Mouse (Mus musculus) MEL-GATA-1-ER (cell line): Measurements from ENCODE around the gene Gpr89.
A peak's percentile ranks its signal among the peaks of the same experiment; 100 is the strongest.

Source experiments
- DNase-seq: peaks from one replicate; pipeline ENCODE4 v3.0.0-alpha.2; 2012; ENCODE audit warnings: low read depth; ENCODE audit errors: extremely low read depth

Gpr89 gene

DNA sequence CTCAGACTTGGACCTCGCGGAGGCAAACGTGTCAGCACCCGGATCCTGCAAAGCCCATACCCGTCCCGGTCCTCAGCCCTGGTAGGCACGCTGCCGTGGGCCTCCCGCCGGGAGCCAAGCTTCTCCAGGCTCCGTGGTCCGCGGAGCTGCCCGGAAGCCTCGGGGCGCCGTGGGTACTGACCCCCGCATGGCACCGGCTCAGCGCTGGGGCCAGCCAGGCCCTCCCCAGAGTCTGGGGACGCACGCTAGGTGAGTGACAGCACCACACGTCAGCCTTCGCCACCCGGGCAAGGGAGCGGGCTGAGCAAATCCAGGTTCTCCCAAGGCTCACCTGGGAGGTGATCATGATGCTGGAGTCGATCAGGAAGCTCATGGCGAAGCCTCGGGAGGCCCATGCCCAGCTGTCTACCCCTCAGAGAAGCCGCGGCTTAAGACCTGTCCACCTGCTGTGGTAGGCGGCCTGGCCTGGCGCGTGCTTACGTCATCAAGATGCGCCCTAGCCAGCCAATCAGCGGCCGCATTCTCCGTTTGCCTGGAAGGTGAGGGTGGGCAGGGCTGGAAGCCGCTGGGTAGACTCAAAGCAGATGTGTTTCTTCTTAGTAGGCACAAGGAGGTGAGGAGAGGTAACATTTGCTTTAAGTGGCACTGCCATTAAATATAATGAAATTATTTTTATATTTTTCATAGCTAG is at the start of gene Gpr89:
TSS of gene Gpr89 (minus strand) at position 496 of the 691 bp plus-strand sequence.
- DNase-seq, result peak; percentile 96

- no peak for DNase-seq
These were observed 48.5 kb upstream of the Gpr89 start for GRCm38 (mm10) chr3:96953489-96954233.

DNA sequence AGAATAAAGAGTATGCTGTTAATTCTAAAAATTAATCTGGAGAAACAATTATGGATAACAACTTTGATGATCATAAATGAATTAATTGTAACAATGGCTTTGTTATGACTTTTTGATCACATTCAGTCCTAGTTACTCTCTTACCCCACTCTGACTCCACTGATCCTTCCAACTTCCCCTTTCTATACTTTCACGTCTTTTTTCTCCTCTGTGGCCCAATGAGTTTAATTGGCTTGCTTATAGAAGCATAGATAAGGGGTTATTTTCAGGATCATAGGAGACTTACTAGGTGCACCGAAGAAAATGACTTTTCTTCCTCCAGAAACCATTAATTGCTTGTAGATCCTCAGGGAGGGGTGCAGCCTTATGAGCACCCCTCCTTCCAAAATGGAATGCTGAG is 37.6 kb upstream of the Gpr89 start:
- peak; percentile 65 for DNase-seq

GRCm38 (mm10) chr3:96938738-96939137 is 33.6 kb upstream of the Gpr89 start:
- peak; percentile 84 for DNase-seq

DNA sequence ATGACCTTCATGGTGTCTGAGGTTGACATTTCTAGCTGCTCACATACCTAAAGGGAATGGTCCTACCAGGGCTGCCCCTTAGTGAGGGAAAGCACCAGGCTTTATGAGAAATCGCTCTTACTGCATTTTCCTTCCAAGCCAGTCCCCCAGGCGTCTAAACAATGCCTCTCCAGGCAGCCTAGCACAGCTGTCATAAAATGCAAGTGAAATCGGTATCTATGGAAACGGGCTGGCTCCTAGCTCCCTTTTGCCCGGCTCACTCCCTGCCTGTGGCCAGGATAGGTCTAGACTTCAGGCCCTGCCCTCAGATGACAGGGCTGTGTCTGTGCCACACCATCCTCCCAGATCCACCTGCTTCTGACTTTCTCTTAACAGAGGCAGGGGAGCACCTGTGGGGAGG is 32.5 kb upstream of the Gpr89 start:
- DNase-seq, result no peak

GRCm38 (mm10) chr3:96936241-96936640 is 31.1 kb upstream of the Gpr89 start:
- DNase-seq, result peak; percentile 81

DNA sequence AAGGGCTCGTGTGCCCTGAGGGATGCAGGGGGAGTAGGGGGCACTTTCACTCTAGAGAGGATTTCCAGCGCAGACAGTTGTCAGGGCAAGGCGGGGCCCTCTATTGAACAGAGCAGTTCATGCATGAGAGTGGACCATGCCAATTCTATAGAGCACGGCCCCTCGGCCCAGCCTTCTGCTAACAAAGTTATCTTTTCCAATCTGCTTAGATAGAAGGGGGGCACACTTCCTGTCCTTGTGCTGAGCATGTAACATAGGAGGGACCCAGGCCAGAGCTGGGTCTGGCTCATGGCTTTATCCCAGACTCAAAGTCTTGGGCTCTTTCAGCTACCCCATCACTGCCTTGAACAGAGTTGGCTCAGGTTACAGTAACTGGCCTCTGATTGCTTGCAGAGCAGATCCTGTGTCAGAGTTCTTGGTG is 26.1 kb upstream of the Gpr89 start:
- DNase-seq, result no peak

GRCm38 (mm10) chr3:96925920-96926319 is 20.8 kb upstream of the Gpr89 start, which contains the start of gene Gja8:
Gene Gja8, minus strand, starts transcription at chr3:96926020.
- no peak for DNase-seq

DNA sequence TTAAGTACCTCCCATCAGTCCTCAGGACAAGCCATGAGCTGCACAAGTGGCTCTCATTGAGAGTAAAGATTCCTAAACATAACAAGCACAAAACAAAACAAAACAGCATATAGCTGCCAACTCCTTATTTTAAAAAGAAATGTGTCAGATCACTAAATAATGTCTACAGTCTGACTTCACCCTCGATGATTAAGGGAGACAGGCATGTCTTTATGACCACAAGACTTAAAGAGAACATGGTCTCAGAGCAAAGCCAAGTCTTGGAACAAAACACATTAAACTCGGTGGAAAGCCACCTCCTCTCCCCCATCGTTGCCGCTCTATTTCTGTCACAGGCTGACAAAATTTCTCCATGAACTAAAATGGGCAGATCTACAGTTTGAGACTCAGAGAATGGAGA is 19.5 kb upstream of the Gpr89 start:
- DNase-seq, result no peak

- no peak for DNase-seq
These were observed 15.8 kb upstream of the Gpr89 start for GRCm38 (mm10) chr3:96920991-96921390.

DNA sequence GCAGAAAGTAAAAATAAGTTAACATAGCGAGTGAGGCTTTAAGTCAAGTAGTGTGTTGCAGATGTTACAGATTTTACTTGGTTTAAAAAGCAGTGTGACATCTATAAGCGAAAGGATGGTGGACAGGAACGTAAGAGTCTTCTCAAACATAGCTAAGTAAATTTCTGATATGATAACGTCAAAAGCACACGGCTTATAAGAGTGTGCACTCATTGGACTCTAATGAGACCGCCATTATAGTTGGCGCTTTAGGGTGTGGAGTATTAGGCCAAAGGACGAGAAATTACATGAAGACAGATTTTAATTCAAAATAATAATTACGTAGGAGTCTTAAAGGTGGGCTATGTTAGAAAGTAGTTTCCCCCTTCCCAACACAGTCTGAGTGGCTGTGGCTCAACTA is 446 bp upstream of the Gpr89 start:
- DNase-seq, result no peak

GRCm38 (mm10) chr3:96904393-96904792 is 753 bp downstream of the Gpr89 start, which contains the start of gene Gja5:
Gene Gja5, plus strand, starts transcription at chr3:96904693.
- DNase-seq, result no peak

- no peak for DNase-seq
These were observed 2.7 kb downstream of the Gpr89 start for GRCm38 (mm10) chr3:96902336-96902999.

DNA sequence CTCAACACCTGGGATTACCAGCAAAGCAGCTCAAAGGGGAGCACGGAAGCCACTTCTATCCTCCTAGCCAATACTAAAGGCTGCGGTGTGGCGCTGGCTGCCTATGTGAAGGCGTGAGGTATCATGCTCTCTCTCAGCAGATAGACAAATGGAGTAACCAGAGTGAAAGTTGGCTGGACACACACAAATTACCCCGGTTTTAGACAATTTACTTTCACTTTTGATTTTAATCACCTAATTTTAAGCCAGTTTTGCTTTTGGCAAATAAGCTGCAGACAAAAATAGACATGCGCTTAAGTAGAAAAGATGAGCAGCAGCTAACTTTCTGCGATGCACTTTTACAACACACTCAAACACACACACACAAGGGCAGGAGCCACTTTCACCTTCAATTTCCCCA is 21.5 kb downstream of the Gpr89 start:
- DNase-seq, result no peak

DNA sequence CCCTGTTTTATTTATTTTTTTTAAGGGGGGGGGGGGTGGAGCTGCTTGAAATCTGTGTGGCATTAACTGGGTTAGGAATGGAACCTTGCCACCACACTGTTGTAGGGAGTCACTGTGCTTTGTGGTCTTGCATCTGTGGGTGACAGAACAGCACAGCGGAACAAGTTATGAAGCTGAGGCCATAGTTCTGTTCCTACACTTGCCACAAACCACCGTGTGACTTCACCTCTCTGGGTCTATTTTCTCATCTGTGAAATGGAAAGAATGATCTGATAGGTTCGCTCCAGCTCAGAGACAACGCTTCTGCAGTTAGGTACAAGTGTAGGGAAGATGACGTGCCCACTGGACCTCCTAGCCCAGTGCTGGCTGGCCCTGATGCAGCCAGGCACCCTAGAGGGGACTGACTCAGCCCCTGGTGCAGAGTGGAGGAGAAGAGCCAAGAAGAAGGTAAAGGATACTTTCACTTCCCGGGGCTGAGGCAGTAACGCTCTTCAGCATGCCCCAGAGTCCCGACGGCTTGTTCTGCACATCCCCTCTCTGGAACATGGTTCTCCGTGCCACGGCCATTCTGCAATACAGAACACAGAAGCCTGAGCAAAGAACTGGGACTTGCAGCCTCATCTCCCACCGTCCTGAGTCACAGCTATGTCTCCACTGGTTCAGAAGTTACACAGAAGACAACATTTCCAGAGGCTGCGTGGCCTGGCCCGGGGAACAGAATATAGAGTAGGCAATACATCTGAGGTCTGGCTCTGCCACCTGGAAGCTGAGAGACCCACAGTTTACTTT is 22.9 kb downstream of the Gpr89 start:
- no peak for DNase-seq

DNA sequence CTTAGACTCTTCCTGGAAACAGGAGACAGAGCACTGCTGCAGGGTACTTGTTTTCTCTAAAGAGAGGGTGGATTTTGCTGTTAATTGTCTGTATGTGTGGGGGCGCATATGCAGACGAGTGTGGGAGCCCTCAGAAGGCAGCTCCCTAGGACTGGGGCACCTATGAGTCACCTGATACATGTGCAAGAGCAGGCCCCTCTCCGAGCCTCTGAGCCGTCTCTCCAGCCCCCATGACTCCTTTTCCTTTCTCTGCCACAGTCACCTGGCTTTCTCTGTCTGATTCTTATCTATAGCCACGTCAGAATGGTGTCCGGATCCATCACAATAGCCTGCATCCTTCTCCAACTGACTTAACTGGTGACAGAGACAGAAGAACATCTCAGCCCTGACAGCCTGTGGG is 23.6 kb downstream of the Gpr89 start:
- no peak for DNase-seq

DNA sequence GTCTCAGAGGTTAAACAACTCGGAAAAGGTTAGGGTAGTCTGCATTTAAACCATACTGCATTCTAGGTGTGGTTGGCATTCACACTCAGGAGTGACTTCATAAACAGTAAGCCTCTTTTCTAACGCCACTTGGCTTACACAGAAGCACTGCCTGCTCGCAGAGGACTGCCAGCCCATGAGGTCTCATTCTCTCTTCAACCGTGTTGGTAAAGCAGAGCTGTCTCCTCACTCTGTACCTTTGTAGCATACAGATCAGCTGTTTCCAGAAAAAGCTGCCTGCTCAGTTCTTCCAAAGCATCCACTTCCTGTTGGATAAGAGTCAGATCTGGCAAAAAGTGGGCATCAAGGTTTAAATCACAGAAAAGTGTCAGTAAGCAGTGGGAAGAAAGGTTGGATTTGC is 24.8 kb downstream of the Gpr89 start:
- DNase-seq, result no peak

- DNase-seq, result no peak
These were observed 25.6 kb downstream of the Gpr89 start for GRCm38 (mm10) chr3:96879536-96879935.

- DNase-seq, result no peak
These were observed 30.2 kb downstream of the Gpr89 start for GRCm38 (mm10) chr3:96874808-96875571.

- no peak for DNase-seq
These were observed 32.6 kb downstream of the Gpr89 start for GRCm38 (mm10) chr3:96872501-96872900.

- no peak for DNase-seq
These were observed 34.1 kb downstream of the Gpr89 start for GRCm38 (mm10) chr3:96871070-96871469.
